Mouse (Mus musculus) kidney, embryonic 16.5 days (tissue): Measurements from ENCODE around the gene Glt28d2. TPM values are rescaled to one million over a fixed set of nuclear protein-coding genes. Genes with fewer than 3 reads are reported as not detected.

Experiments used
- ATAC-seq: fragments of 200-750 bp; cut with Nextera tagmentation; 2 replicates; pipeline ENCODE4 v1.8.0; 2017; ENCODE audit warnings: moderate TSS enrichment; ENCODE audit not compliant: low FRiP score, low TSS enrichment
- H3K27ac ChIP-seq: fragments of 300-500 bp; sonication (generic); 2 replicates; pipeline ENCODE4 v1.5.1; 2014; ENCODE audit warnings: low read length
- H3K27me3 ChIP-seq: fragments of 300-500 bp; sonication (generic); 2 replicates; pipeline ENCODE4 v1.6.1; 2014; ENCODE audit warnings: low read length, control low read depth, mixed read lengths; ENCODE audit not compliant: insufficient read depth
- H3K36me3 ChIP-seq: fragments of 300-500 bp; sonication (generic); 2 replicates; pipeline ENCODE4 v1.6.1; 2014; ENCODE audit warnings: low read length, control low read depth, mixed read lengths; ENCODE audit not compliant: insufficient read depth
- H3K4me1 ChIP-seq: fragments of 300-500 bp; sonication (generic); 2 replicates; pipeline ENCODE4 v1.6.1; 2014; ENCODE audit warnings: low read length, control low read depth, mixed read lengths; ENCODE audit not compliant: insufficient read depth
- H3K4me2 ChIP-seq: fragments of 300-500 bp; sonication (generic); replicated peaks from 2 replicates; pipeline ENCODE4 v1.6.1; 2014; ENCODE audit warnings: low read depth, low read length
- H3K4me3 ChIP-seq: fragments of 300-500 bp; sonication (generic); 2 replicates; pipeline ENCODE4 v1.5.1; 2014; ENCODE audit warnings: mild to moderate bottlenecking, low read length
- H3K9ac ChIP-seq: fragments of 300-500 bp; sonication (generic); replicated peaks from 2 replicates; pipeline ENCODE4 v1.6.1; 2014; ENCODE audit warnings: low read length
- H3K9me3 ChIP-seq: fragments of 300-500 bp; sonication (generic); 2 replicates; pipeline ENCODE4 v1.6.1; 2016; ENCODE audit warnings: low read length, control low read depth
- WGBS: fragments of 180-500 bp; shearing (Covaris S2); extraction: QIAGEN DNeasy Blood & Tissue Kit; methylation state at CpG from one replicate; pipeline ENCODE4 v1.1.7; 2014; 5-methylcytosine and 5-hydroxymethylcytosine counted together
- polyA plus RNA-seq: library from polyadenylated mRNA; unstranded; fragments of >200 nt; fragmentation: Nextera tagmentation; extraction: Ambion mirVana; gene quantifications from 2 replicates; pipeline ENCODE4 v1.2.1, GENCODE M21; 2015

The Glt28d2 gene
- polyA plus RNA-seq, 1 experiment from 2014 or later: 3.7 TPM

- peak overlapping the region; percentile 73 for H3K9ac ChIP-seq
- H3K9me3 ChIP-seq: no peaks in the 10 kb centered on the region
- no peaks in the 10 kb centered on the region for H3K27me3 ChIP-seq
- H3K36me3 ChIP-seq: no peaks in the 10 kb centered on the region
- no peak for ATAC-seq
- peaks cover 24% of the 10 kb centered on the region for H3K4me1 ChIP-seq
- 38% methylated on average over 1 of the region's 1 CpGs for WGBS
- H3K4me3 ChIP-seq: peak overlapping the region; percentile 67
- no peak overlapping the region for H3K27ac ChIP-seq
- H3K4me2 ChIP-seq: peak overlapping the region; percentile 83
These were observed 1.4 kb downstream of the Glt28d2 start for GRCm38 (mm10) chr3:85885906-85886305.

GRCm38 (mm10) chr3:85880687-85881086, 6.6 kb downstream of the Glt28d2 start:
- Histone ChIP-seq H3K9ac (no peak overlapping the region), H3K27ac (no peak overlapping the region), H3K36me3 (no peaks in the 10 kb centered on the region), H3K4me3 (no peak overlapping the region), H3K9me3 (no peaks in the 10 kb centered on the region), H3K4me2 (no peak overlapping the region), H3K27me3 (no peaks in the 10 kb centered on the region), H3K4me1 (no peaks in the 10 kb centered on the region)
- no peak for ATAC-seq
- 91% methylated on average over 2 of the region's 2 CpGs for WGBS

- Histone ChIP-seq H3K4me1 (no peaks in the 10 kb centered on the region), H3K9ac (no peak overlapping the region), H3K27me3 (no peaks in the 10 kb centered on the region), H3K36me3 (no peaks in the 10 kb centered on the region), H3K9me3 (no peaks in the 10 kb centered on the region), H3K4me2 (no peak overlapping the region), H3K4me3 (no peak overlapping the region), H3K27ac (no peak overlapping the region)
- ATAC-seq: no peak
- WGBS: 92% methylated on average over 8 of the region's 8 CpGs
These were observed 7.2 kb downstream of the Glt28d2 start for GRCm38 (mm10) chr3:85880068-85880467.

GRCm38 (mm10) chr3:85878911-85879310, 8.4 kb downstream of the Glt28d2 start:
- no peak overlapping the region for H3K4me3 ChIP-seq
- H3K4me1 ChIP-seq: no peaks in the 10 kb centered on the region
- no peaks in the 10 kb centered on the region for H3K36me3 ChIP-seq
- 78% methylated on average over 5 of the region's 5 CpGs for WGBS
- no peak for ATAC-seq
- H3K4me2 ChIP-seq: no peak overlapping the region
- no peaks in the 10 kb centered on the region for H3K27me3 ChIP-seq
- no peaks in the 10 kb centered on the region for H3K9me3 ChIP-seq
- no peak overlapping the region for H3K9ac ChIP-seq
- no peak overlapping the region for H3K27ac ChIP-seq

GRCm38 (mm10) chr3:85863996-85864395, 23.3 kb downstream of the Glt28d2 start:
- Histone ChIP-seq H3K4me2 (no peak overlapping the region), H3K4me1 (no peaks in the 10 kb centered on the region), H3K27me3 (no peaks in the 10 kb centered on the region), H3K27ac (no peak overlapping the region), H3K36me3 (no peaks in the 10 kb centered on the region), H3K9ac (no peak overlapping the region), H3K4me3 (no peak overlapping the region), H3K9me3 (peaks cover 2% of the 10 kb centered on the region)
- 14% methylated on average over 3 of the region's 3 CpGs for WGBS
- no peak for ATAC-seq

GRCm38 (mm10) chr3:85862886-85863285, 24.4 kb downstream of the Glt28d2 start:
- H3K27ac ChIP-seq: no peak overlapping the region
- no peaks in the 10 kb centered on the region for H3K27me3 ChIP-seq
- no peak overlapping the region for H3K9ac ChIP-seq
- H3K4me3 ChIP-seq: no peak overlapping the region
- 89% methylated on average over 2 of the region's 2 CpGs for WGBS
- H3K4me1 ChIP-seq: no peaks in the 10 kb centered on the region
- no peaks in the 10 kb centered on the region for H3K9me3 ChIP-seq
- no peaks in the 10 kb centered on the region for H3K36me3 ChIP-seq
- no peak overlapping the region for H3K4me2 ChIP-seq
- ATAC-seq: no peak

GRCm38 (mm10) chr3:85860996-85861395, 26.3 kb downstream of the Glt28d2 start:
- H3K9me3 ChIP-seq: no peaks in the 10 kb centered on the region
- no peaks in the 10 kb centered on the region for H3K4me1 ChIP-seq
- H3K36me3 ChIP-seq: no peaks in the 10 kb centered on the region
- H3K27me3 ChIP-seq: no peaks in the 10 kb centered on the region
- H3K4me3 ChIP-seq: no peak overlapping the region
- no peak for ATAC-seq
- 87% methylated on average over 5 of the region's 5 CpGs for WGBS
- H3K4me2 ChIP-seq: no peak overlapping the region
- H3K9ac ChIP-seq: no peak overlapping the region
- no peak overlapping the region for H3K27ac ChIP-seq

GRCm38 (mm10) chr3:85859311-85859710, 28.0 kb downstream of the Glt28d2 start:
- Histone ChIP-seq H3K4me1 (no peaks in the 10 kb centered on the region), H3K36me3 (no peaks in the 10 kb centered on the region), H3K27me3 (no peaks in the 10 kb centered on the region), H3K9ac (no peak overlapping the region), H3K4me3 (no peak overlapping the region), H3K27ac (no peak overlapping the region), H3K4me2 (no peak overlapping the region), H3K9me3 (no peaks in the 10 kb centered on the region)
- WGBS: 59% methylated on average over 6 of the region's 6 CpGs
- no peak for ATAC-seq

GRCm38 (mm10) chr3:85858140-85859135, 28.9 kb downstream of the Glt28d2 start:
- no peaks in the 10 kb centered on the region for H3K27me3 ChIP-seq
- no peaks in the 10 kb centered on the region for H3K36me3 ChIP-seq
- H3K9ac ChIP-seq: no peak overlapping the region
- H3K9me3 ChIP-seq: no peaks in the 10 kb centered on the region
- no peaks in the 10 kb centered on the region for H3K4me1 ChIP-seq
- 63% methylated on average over 11 of the region's 11 CpGs for WGBS
- no peak overlapping the region for H3K4me2 ChIP-seq
- H3K4me3 ChIP-seq: no peak overlapping the region
- H3K27ac ChIP-seq: no peak overlapping the region
- ATAC-seq: no peak

- Histone ChIP-seq H3K27ac (no peak overlapping the region), H3K4me2 (no peak overlapping the region), H3K4me3 (no peak overlapping the region), H3K27me3 (no peaks in the 10 kb centered on the region), H3K36me3 (no peaks in the 10 kb centered on the region), H3K9ac (no peak overlapping the region), H3K4me1 (no peaks in the 10 kb centered on the region), H3K9me3 (no peaks in the 10 kb centered on the region)
- no peak for ATAC-seq
- 42% methylated on average over 4 of the region's 4 CpGs for WGBS
These were observed 30.2 kb downstream of the Glt28d2 start for GRCm38 (mm10) chr3:85857083-85857482.
